18 mouse cellular contexts compared by ENCODE assay signal in genomic region chr17:78290153-78290876, GRCm38 (mm10).
A peak's percentile ranks its signal among the peaks of the same experiment; 100 is the strongest.
DNase-seq lines count a peak whose midpoint lies in the region; ATAC-seq and TF ChIP-seq lines count a peak whose summit lies in the region.
"Had no signal": no experiment of that assay in that cellular context is flagged by ENCODE, and none has a peak within 500 bp of the region (broad histone marks: within the 10 kb centered on the region; RNA-seq: fewer than 3 reads in every experiment).

No protein-coding gene starts in this region.

- no peak for DNase-seq in layer of hippocampus, adult 2 months (ENCODE audit: low spot score in 2 of 2)
- no peak for DNase-seq in layer of hippocampus, adult 18-20 months (ENCODE audit: low spot score in 2 of 2)
- peak; percentile 50 for DNase-seq in liver, embryonic 13.5 days
- no peak for DNase-seq in midbrain, embryonic 10.5 days (ENCODE audit: low spot score)
- no peak for DNase-seq in cerebellum, postnatal 25 days
- no peak for DNase-seq in urinary bladder, postnatal 10 days (ENCODE audit: low spot score)
- DNase-seq: adrenal gland, postnatal 10 days; cerebellum, adult 9-10 months; embryo, embryonic 11 days; forebrain, postnatal 0 days; heart, adult 2 months; kidney, postnatal 4 days; layer of hippocampus, postnatal 36 days; lung, postnatal 14 days; right cerebral cortex, adult 18-20 months; thymus, adult 2 months had no signal

- H3K27ac ChIP-seq in layer of hippocampus, adult 2 months: peak overlapping the region; percentile 28; the same call in 1 of the 2 replicates
- peak overlapping the region; percentile 74 for H3K27ac ChIP-seq in liver, embryonic 13.5 days
- H3K27ac ChIP-seq in midbrain, embryonic 10.5 days (replicated peaks): no peak overlapping the region
- H3K27ac ChIP-seq: heart, adult 2 months had no signal

- no peak for ATAC-seq in erythroblast, adult 5-6 weeks (replicated peaks; ENCODE audit: low FRiP score, poor library complexity, severe bottlenecking)
- ATAC-seq in liver, embryonic 13.5 days (ENCODE audit: low read depth): peak; percentile 94
- ATAC-seq: forebrain, postnatal 0 days had no signal

- H3K4me2 ChIP-seq in liver, embryonic 13.5 days: peak overlapping the region; percentile 45

- H3K27me3 ChIP-seq in erythroblast, embryonic 14.5 days (ENCODE audit: control insufficient read depth): no peaks in the 10 kb centered on the region
- H3K27me3 ChIP-seq in liver, embryonic 13.5 days: no peaks in the 10 kb centered on the region
- H3K27me3 ChIP-seq in midbrain, embryonic 10.5 days (ENCODE audit: low read depth, poor library complexity, severe bottlenecking): no peaks in the 10 kb centered on the region

- peak overlapping the region; percentile 15; the same call in 1 of the 2 replicates for H3K9ac ChIP-seq in liver, embryonic 13.5 days
- H3K9ac ChIP-seq: forebrain, postnatal 0 days had no signal

- WGBS in liver, embryonic 13.5 days (ENCODE audit: insufficient replicate concordance): 49% methylated on average over 6 of the region's 6 CpGs
- 97% methylated on average over 6 of the region's 6 CpGs for WGBS in midbrain, embryonic 10.5 days

- peaks cover 58% of the 10 kb centered on the region for H3K4me1 ChIP-seq in erythroblast, embryonic 14.5 days (ENCODE audit: control insufficient read depth)
- H3K4me1 ChIP-seq in liver, embryonic 13.5 days (replicated peaks): peaks cover 56% of the 10 kb centered on the region
- peaks cover 13% of the 10 kb centered on the region for H3K4me1 ChIP-seq in midbrain, embryonic 10.5 days

- TF ChIP-seq CTCF in layer of hippocampus, adult 2 months (conservative IDR thresholded peaks at IDR 0.05): no peak

- no peaks in the 10 kb centered on the region for H3K36me3 ChIP-seq in erythroblast, embryonic 14.5 days (ENCODE audit: control insufficient read depth)
- H3K36me3 ChIP-seq in liver, embryonic 13.5 days: no peaks in the 10 kb centered on the region
- peaks cover 21% of the 10 kb centered on the region for H3K36me3 ChIP-seq in midbrain, embryonic 10.5 days

- no peaks in the 10 kb centered on the region for H3K9me3 ChIP-seq in erythroblast, embryonic 14.5 days (ENCODE audit: control insufficient read depth, low read length)
- no peaks in the 10 kb centered on the region for H3K9me3 ChIP-seq in liver, embryonic 13.5 days (replicated peaks)
- no peaks in the 10 kb centered on the region for H3K9me3 ChIP-seq in midbrain, embryonic 10.5 days (replicated peaks)

- H3K4me3 ChIP-seq in erythroblast, embryonic 14.5 days (replicated peaks): peak overlapping the region; percentile 36
- H3K4me3 ChIP-seq in layer of hippocampus, adult 2 months: no peak overlapping the region
- no peak overlapping the region for H3K4me3 ChIP-seq in liver, embryonic 13.5 days (replicated peaks)
- H3K4me3 ChIP-seq in midbrain, embryonic 10.5 days: no peak overlapping the region
- H3K4me3 ChIP-seq: heart, adult 2 months had no signal
